Mouse (Mus musculus) hindbrain, postnatal 0 days (tissue): ENCODE data around the gene 1700028P14Rik. TPM values are rescaled to one million over a fixed set of nuclear protein-coding genes. Genes with fewer than 3 reads are reported as not detected.
A peak's percentile ranks its signal among the peaks of the same experiment; 100 is the strongest.

Experiments used
- ATAC-seq: fragments of 200-750 bp; cut with Nextera tagmentation; 2 replicates; pipeline ENCODE4 v1.8.0; 2017; ENCODE audit warnings: mild to moderate bottlenecking, moderate TSS enrichment, moderate library complexity
- DNase-seq: peaks from one replicate; pipeline ENCODE4 v3.0.0-alpha.2; 2015; ENCODE audit warnings: low spot score
- H3K27ac ChIP-seq: fragments of 300-500 bp; sonication (generic); 2 replicates; pipeline ENCODE4 v1.5.1; 2014; ENCODE audit warnings: mild to moderate bottlenecking
- H3K27me3 ChIP-seq: fragments of 300-500 bp; sonication (generic); 2 replicates; pipeline ENCODE4 v1.6.1; 2014; ENCODE audit warnings: low read length, mixed read lengths; ENCODE audit not compliant: insufficient read depth
- H3K36me3 ChIP-seq: fragments of 300-500 bp; sonication (generic); 2 replicates; pipeline ENCODE4 v1.6.1; 2014; ENCODE audit warnings: low read length, mixed read lengths; ENCODE audit not compliant: insufficient read depth
- H3K4me1 ChIP-seq: fragments of 300-500 bp; sonication (generic); 2 replicates; pipeline ENCODE4 v1.6.1; 2014; ENCODE audit warnings: antibody characterized with exemption, low read length, mixed read lengths; ENCODE audit not compliant: insufficient read depth
- H3K4me2 ChIP-seq: fragments of 300-500 bp; sonication (generic); 2 replicates; pipeline ENCODE4 v1.6.1; 2014; ENCODE audit warnings: low read depth, mild to moderate bottlenecking, low read length, moderate library complexity, mixed read lengths
- H3K4me3 ChIP-seq: fragments of 300-500 bp; sonication (generic); 2 replicates; pipeline ENCODE4 v1.5.1; 2014; ENCODE audit warnings: low read length
- H3K9ac ChIP-seq: fragments of 300-500 bp; sonication (generic); replicated peaks from 2 replicates; pipeline ENCODE4 v1.6.1; 2014; ENCODE audit warnings: mild to moderate bottlenecking, low read length, moderate library complexity, mixed read lengths
- H3K9me3 ChIP-seq: fragments of 300-500 bp; sonication (generic); 2 replicates; pipeline ENCODE4 v1.6.1; 2016; ENCODE audit warnings: low read length, mixed read lengths
- CTCF ChIP-seq: IDR thresholded peaks from 2 replicates; pipeline ENCODE4 v1.5.1; 2016; ENCODE audit warnings: antibody characterized with exemption, control low read depth, low read depth
- WGBS: fragments of 180-500 bp; shearing (Covaris S2); extraction: QIAGEN DNeasy Blood & Tissue Kit; methylation state at CpG from one replicate; pipeline ENCODE4 v1.1.7; 2014; 5-methylcytosine and 5-hydroxymethylcytosine counted together
- polyA plus RNA-seq: library from polyadenylated mRNA; unstranded; fragments of >200 nt; fragmentation: Nextera tagmentation; extraction: Ambion mirVana; gene quantifications from 2 replicates; pipeline ENCODE4 v1.2.1, GENCODE M21; 2015
- total RNA-seq: library from RNA; depleted of rRNA; stranded (reverse); fragments of >200 nt; gene quantifications from 2 replicates; pipeline ENCODE4 v1.2.3, GENCODE M21; 2014

Gene 1700028P14Rik
- total and polyA plus RNA-seq, 2 experiments from 2014 or later: 3.0 to 6.2 TPM

DNA sequence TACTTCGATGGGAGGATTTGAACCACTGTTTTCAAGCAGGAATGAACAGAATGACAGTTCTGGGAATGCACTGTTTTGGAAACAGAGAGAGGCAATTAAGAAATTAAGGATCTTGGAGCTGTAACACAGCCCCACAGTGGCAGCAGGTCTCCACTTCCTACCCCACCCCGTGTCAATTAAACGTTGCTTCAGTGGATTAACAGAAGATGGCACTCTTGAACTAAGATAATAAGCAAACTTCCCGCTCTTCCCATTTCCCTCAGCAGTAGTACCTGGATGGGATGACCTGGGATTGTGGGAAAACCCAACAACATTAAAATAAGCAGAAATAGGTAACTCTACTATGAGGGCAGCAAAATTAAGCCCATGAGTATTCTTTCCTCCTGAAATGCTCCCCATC is 75.9 kb downstream of the 1700028P14Rik start:
- Histone ChIP-seq H3K4me3 (no peak overlapping the region), H3K4me2 (no peak overlapping the region), H3K27ac (no peak overlapping the region), H3K4me1 (no peaks in the 10 kb centered on the region), H3K27me3 (no peaks in the 10 kb centered on the region), H3K9ac (no peak overlapping the region), H3K9me3 (no peaks in the 10 kb centered on the region), H3K36me3 (no peaks in the 10 kb centered on the region)
- no peak for ATAC-seq
- 61% methylated on average over 4 of the region's 4 CpGs for whole genome bisulfite sequencing
- TF ChIP-seq CTCF: peak; percentile 34
- DNase-seq: peak; percentile 29

DNA sequence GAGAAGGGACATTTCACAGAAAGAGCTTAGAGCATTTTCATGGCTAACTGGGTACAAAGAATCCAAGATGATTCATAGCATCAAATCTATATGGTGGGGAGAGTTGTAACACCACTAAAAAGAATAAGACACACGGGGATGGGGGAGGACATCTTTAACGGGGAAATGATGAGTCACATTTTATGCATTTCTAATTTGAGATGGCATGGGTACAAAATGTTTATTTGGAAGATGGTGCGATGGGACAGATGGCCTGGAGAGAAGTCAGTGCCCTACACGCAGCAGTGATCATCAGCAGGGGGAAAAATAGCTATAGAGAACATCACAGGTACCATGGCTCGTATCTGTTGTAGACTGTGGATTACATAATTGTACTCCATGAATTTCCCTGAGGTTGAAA is 88.9 kb downstream of the 1700028P14Rik start:
- WGBS: 76% methylated on average over 5 of the region's 5 CpGs
- DNase-seq (no peak), ATAC-seq (no peak)
- Histone ChIP-seq H3K4me1 (no peaks in the 10 kb centered on the region; the same call in 1 of the 2 replicates), H3K27me3 (no peaks in the 10 kb centered on the region), H3K4me3 (no peak overlapping the region), H3K27ac (no peak overlapping the region), H3K9me3 (no peaks in the 10 kb centered on the region), H3K9ac (no peak overlapping the region), H3K4me2 (no peak overlapping the region), H3K36me3 (no peaks in the 10 kb centered on the region)
- TF ChIP-seq CTCF: no peak

DNA sequence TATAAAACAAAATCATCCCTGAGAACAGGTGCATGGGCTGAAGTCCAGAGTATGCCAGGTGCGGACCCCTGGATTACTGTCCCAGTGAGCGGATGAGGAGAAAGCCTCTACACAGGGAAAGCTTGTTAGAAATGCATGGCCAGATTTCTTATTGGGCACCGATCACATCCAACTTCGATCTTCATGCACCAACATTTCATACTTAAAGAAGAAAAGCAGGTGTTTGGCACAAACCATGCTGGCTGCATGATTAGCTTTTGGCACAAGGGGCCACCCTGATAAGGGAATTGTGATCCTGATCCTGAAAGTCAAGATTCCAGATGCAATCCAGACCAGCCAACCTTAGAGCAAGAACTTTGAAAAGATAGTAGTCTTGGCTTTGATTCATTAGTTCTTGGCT is 90.0 kb downstream of the 1700028P14Rik start:
- no peaks in the 10 kb centered on the region; the same call in 1 of the 2 replicates for H3K4me1 ChIP-seq
- no peaks in the 10 kb centered on the region for H3K36me3 ChIP-seq
- H3K4me2 ChIP-seq: no peak overlapping the region
- no peaks in the 10 kb centered on the region for H3K9me3 ChIP-seq
- H3K9ac ChIP-seq: no peak overlapping the region
- H3K27me3 ChIP-seq: no peaks in the 10 kb centered on the region
- TF ChIP-seq CTCF: no peak
- 70% methylated on average over 4 of the region's 4 CpGs for whole genome bisulfite sequencing
- no peak overlapping the region for H3K4me3 ChIP-seq
- DNase-seq: no peak
- ATAC-seq: no peak
- H3K27ac ChIP-seq: no peak overlapping the region

DNA sequence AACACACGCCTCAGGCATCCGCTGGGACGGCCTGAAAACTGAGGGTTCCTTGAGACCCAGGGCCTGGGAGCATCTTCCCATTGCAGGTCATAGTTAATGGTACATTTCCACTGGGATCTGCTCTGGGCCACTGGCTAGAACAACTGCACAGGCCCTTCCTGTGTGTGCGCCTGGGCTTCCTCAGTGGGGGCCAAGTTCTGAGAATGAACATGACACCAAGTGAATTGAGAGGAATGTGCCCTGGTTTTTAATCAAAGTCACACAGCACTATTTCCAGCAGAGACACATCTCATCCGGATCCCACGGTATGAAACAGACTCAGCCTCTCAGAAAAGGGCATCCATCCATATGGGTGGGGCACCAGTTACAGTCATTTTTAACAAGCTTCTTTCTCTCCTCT is 90.6 kb downstream of the 1700028P14Rik start:
- ATAC-seq: 0 out of 2 replicates have a peak, but pooled peaks have one; percentile 35
- WGBS: 70% methylated on average over 6 of the region's 6 CpGs
- TF ChIP-seq CTCF: no peak
- no peak for DNase-seq
- no peaks in the 10 kb centered on the region; the same call in 1 of the 2 replicates for H3K4me1 ChIP-seq
- no peak overlapping the region for H3K9ac ChIP-seq
- no peaks in the 10 kb centered on the region for H3K36me3 ChIP-seq
- no peak overlapping the region for H3K4me2 ChIP-seq
- no peaks in the 10 kb centered on the region for H3K9me3 ChIP-seq
- no peaks in the 10 kb centered on the region for H3K27me3 ChIP-seq
- H3K27ac ChIP-seq: no peak overlapping the region
- H3K4me3 ChIP-seq: no peak overlapping the region

DNA sequence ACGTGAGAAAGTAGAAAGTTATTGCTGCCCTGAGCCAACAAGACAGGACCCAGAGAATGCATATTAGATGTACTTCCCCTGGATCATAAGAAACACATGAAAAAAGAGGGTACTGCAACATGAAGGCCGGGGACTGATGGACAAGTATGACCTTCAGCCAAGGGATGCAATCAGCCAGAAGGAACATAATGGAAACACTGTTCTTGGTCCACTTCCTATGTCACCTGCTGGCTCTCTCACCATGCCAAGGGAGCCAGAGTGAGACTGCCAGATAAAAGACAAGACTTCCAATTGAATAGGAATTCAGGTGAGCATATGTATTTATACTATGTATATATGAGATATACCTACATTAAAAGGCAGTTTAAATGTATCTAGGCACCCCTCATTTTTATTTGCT is 99.2 kb downstream of the 1700028P14Rik start:
- DNase-seq: no peak
- Histone ChIP-seq H3K4me1 (no peaks in the 10 kb centered on the region), H3K4me3 (no peak overlapping the region), H3K9ac (no peak overlapping the region), H3K27me3 (no peaks in the 10 kb centered on the region), H3K9me3 (no peaks in the 10 kb centered on the region), H3K27ac (no peak overlapping the region), H3K36me3 (no peaks in the 10 kb centered on the region), H3K4me2 (no peak overlapping the region)
- no peak for ATAC-seq
- WGBS: 75% methylated on average over 2 of the region's 2 CpGs
- no peak for TF ChIP-seq CTCF

DNA sequence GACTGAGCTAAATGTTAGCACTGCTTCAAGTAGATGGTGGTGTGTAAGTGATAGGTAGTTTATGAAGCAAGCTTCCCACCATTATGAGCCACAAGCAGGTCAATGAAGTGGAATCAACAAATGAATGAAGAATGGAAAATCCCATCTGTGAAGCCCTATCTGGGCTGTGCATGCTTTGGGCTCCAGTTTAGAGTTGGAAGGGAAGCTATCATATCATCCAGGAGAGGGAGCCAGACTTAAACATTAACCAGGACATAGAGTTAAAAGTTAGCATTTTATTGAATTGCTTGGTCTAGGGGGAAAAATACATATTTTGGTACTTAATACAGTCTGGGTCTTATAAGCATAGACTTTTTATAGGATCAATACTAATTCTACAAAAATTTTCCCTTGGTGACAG is 107.0 kb downstream of the 1700028P14Rik start:
- Histone ChIP-seq H3K9ac (no peak overlapping the region), H3K4me1 (no peaks in the 10 kb centered on the region), H3K4me2 (no peak overlapping the region), H3K27ac (no peak overlapping the region), H3K36me3 (no peaks in the 10 kb centered on the region), H3K27me3 (no peaks in the 10 kb centered on the region), H3K4me3 (no peak overlapping the region), H3K9me3 (no peaks in the 10 kb centered on the region)
- ATAC-seq (no peak), DNase-seq (peak; percentile 41)
- TF ChIP-seq CTCF: peak; percentile 61

DNA sequence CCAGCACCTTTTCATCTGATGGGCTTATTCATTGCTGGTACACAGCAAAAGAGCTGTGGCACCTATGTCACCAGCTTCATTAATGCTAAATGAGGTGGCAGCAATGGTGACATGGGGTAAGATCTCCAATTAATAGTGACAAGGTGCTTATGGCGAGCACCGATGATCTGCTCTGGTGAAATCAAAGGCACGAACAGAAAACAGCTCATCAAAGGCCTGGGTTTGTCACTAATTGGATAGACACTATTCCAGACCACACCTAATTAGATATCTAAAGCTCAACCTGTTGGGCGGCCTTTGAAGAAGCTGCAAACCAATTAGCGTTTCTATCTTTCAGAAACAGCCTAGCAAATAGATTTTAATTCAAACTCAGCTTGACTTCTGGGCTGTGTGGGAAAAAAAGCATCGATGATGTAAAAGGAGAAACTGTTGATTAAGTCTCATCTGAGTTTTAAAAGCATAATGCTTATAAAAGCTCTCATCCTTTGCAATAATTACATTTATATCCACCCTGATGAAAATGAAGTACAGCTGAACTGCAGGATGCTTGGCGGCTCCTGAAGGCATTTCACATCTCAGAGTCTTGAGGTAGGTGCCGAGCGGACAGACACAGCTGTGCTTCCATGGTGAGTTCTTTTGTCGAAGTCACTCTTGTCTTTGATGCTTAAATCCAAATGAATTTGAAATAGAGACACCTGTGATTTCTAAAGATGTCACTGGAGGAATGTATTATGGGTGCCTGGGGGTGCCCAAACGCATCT is 109.2 kb downstream of the 1700028P14Rik start:
- WGBS: 70% methylated on average over 11 of the region's 11 CpGs
- Histone ChIP-seq H3K4me3 (no peak overlapping the region), H3K36me3 (no peaks in the 10 kb centered on the region), H3K4me1 (no peaks in the 10 kb centered on the region), H3K9me3 (no peaks in the 10 kb centered on the region), H3K27ac (no peak overlapping the region), H3K9ac (no peak overlapping the region), H3K4me2 (no peak overlapping the region), H3K27me3 (no peaks in the 10 kb centered on the region)
- TF ChIP-seq CTCF: no peak
- DNase-seq (no peak), ATAC-seq (no peak)
